Mouse (Mus musculus) CD8-positive naive resting alpha-beta T cell, adult 2 months (primary cell): ENCODE results near the gene Plagl1.
"Not testable (repeated sequence)": the region's sequence is repeated elsewhere in the genome, so short reads cannot be mapped to it uniquely, and the experiment has no call there.

ENCODE experiments used
- DNase-seq, 2 experiments: peaks; one replicate each; pipeline ENCODE4 v3.0.0; 2022; ENCODE audit warnings: low read depth in 2 of 2, low spot score in 2 of 2

Plagl1 gene

DNA sequence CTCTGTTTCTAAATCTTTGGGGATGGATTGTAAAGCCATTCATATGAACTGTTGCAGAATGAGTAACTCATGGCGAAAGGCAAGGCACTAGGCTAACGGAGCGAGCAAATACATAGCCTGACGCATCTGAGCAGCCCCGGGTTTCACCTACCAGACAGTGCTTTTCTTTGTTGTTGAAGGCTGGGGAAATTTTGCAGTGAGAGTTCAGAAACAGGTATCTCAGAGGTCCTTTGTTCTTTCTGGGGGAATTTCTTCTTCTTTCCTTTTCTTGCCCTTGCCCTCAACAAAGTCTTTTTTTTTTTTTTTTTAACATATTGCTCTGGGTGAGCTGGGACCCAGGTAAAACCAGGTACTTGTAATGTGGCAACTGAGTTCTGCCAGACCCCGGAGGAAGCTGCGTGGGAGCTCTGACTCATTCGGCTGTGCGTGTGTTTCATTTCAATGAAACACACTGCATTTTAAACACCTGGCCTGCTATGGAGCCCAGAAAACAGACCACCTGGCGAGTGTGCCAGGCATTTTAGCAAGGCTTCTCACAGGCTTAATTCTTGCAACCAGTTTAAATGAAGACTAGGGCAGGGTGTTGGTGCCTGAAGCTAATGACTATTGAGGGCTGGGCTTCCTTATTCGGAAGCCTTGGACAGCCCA lies at the start of gene Plagl1:
TSS of gene Plagl1 (plus strand) at position 484 of the 648 bp plus-strand sequence.
- DNase-seq: no peak

DNA sequence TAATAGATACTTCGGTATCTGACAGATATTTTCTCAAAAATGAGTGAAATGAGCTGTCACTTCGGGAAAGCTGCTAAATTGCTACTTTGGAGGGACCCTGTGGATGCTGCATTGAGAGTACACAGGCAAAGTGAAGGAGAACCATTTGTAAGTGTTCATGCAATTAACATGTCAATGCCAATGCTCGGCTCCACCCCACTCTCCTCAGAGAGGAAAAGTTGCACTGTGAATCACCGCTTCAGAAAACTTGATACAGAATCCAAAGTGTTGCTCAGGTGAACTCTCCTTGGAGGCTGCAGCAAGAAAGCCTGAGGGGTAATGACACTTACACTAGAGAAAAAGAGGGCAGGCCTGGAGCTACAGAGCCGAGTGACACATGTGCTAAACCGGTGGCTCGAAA lies 46.3 kb upstream of the Plagl1 start:
- DNase-seq: no peak

DNA sequence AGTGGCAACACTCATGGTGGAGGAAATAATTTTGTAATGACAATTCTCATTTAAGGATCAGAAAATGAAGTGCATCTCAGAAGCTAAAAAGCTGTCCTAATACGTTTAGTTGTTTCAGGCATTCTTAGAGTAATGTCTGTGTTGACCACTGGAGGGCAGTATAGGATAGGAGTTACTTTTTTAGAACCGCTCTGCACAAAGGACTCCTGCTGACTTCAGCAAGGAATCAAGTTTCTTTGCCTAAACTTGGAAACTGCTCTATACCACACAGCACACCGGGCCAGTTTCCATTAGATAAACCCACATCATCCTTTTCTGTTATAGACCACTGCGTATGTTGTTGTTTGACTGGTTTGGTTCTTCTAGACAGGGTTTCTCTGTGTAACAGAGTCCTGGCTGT lies 43.7 kb upstream of the Plagl1 start:
- DNase-seq: peak; percentile 44 to 74

DNA sequence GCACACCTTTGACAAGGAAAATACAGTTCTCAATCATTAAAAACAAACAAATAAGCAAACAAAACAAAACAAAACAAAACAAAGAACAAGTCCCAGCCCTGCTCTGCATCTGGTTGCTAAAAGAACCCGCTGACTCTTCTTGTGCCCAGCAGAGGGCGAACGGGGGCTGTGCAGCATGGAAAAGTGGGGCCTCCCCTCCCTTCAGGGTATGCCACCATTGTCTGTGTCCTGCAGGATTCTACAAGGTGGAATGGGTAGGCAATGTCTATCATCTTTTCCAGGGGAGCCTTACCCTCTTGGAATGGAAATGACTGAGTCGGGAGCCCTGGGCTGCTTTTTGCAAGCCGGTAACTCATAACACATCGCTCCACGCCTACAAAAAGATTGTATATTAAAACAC lies 41.8 kb upstream of the Plagl1 start:
- no peak for DNase-seq

DNA sequence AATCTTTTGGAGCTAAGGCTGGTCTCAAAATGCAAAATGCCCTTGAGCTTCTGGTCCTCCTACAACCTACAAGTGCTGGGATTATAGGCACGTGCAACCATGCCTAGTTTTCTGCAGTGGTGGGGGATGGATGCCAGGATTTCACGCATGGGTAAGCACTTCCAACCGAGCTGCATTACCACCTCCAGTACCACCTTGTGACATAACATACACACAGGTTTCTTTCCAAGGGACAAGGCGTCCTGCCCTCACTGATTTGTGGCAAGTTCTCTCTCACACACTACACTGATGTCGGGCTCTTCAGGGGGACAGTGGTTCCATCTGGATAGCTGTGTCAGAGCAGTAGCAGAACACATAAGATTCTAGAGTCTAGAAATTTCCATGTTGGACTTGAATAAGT lies 41.3 kb upstream of the Plagl1 start:
- DNase-seq: no peak

DNA sequence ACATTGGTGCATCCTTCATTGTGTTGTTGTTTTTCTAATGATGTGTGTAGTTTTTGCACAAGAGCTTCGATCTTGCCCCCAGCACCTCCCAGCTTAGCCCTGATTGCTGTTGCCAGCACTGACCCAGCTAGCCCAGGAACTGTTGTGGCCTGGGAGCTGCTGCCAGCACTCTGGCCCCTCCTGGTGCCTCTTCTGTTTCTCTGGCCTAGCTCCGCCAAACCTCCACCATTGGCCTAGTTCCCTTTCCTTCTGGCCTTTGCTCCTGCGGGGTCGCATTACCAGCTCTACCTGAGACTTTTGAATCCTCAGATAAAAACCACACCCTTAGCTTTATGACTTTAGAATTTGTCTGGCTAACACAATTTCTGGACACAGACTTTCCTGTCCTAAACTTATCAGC lies 38.2 kb upstream of the Plagl1 start:
- DNase-seq: no peak

DNA sequence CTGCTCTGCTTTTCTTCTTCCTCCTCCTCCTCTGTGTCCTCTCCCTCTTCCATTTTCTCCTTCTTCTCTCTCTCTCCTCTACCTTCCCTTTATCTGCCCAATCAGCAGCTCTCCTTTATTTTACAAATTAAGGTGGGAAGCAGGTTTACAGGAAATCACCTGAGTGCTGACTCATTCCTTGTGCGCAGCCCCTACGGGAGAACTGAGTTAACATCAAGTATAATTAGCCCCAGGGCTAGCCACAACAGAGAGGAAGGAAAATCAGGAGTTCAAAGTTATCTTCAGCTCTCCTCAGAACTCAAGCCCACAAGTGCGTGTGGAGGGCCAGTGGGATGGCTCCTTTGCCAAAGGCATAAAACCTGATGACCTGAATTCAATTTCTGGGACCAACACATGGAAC lies 36.3 kb upstream of the Plagl1 start:
- DNase-seq: not testable (repeated sequence)

DNA sequence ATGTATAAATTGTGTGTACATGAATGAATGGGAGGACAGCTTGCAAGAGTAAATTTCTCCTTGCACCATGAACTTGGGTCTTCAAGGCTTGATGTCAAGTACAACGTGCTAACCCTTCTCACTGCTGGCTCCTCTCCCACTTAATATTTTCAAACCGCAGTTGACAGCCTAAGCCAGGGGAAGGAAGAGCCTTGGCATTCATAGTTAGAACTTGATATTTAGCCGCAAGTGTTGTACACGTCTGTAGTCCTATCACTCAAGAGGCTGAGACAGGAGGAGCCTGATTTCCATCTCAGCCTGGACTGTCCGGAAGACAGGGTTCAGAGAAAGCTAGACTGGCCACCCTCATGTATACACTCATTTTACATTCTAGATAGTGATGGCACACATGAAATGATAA lies 32.6 kb upstream of the Plagl1 start:
- DNase-seq: no peak

DNA sequence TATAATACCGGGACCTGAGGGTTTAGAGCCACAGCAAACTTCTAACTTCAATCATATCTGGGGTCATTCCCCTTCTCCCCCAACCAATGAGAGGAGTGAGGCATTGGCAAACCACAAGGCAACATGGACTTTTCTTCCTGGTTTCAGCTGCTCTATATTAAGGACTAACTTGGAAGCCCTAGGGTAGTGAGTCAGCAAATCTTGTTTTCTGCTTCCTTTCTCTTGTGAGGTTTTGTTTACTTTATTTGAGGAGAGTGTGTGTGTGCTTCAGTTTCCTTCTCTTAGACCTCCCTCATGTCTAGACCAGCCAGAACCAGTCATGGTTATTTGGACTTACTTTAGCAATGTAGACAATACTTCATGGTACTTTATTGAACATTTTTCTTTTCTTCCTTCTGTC lies 32.1 kb upstream of the Plagl1 start:
- DNase-seq: no peak

DNA sequence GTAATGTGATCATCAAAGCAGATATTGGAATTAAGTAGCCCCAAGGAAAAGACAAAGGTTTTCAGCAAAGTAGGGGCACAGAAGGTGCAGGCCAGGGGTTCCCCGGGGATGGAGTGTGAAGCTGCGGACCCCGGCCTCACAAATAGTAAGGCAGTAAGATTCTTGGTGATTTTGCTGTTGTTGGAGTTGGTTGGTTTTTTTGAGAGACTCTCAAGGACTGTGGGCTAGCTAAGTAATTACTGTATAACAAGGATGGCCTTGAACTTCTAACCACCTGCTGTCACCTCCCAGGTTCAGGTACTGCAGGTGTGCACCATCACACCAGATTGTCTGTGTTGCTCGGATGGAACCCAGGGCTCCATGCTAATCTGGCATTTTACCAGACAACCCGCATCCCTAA lies 30.9 kb upstream of the Plagl1 start:
- DNase-seq: no peak

DNA sequence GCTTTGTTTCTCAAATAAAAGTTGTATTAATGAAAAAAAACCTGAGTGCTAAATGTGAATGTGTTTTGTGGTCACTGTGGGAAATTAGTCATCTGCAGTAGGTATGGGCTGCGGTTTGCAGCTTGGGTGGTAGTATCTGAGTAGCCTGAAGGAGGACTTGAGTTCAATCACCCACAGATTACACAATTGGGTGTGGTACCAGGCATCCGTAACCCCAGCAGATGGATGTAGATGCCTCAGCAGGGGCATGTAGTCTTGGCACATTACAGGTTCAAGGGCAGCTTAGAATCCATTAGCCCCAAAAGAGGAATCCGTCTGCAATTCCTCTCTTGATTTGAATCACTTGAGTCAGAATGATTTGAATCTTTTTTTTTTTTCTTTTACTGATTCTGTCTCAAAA lies 25.0 kb upstream of the Plagl1 start:
- no peak for DNase-seq

DNA sequence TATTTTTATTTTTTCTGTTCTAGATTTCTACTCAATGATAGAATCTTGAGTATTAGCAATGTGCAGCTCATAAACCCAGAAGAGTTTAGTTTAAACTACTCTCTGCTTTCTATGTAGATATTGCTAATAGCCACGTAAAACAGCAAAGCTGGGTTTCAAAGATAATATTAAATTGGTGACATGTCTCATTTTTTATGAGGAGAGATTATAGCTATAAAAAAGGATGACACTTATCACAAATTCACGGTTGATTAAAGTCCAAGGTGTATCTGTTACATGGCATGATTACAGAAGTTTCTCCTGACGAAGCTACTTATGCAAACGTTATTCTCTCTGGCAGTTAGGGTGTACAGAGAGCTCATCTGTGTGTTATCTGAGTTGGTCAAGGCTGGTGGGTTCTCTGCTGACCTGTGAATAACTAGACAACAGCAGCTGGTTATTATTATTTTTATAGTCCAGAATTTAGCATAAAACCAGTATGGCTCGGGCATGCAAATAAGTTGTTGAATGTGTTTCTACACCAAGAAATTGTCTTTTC lies 20.6 kb upstream of the Plagl1 start:
- no peak for DNase-seq

DNA sequence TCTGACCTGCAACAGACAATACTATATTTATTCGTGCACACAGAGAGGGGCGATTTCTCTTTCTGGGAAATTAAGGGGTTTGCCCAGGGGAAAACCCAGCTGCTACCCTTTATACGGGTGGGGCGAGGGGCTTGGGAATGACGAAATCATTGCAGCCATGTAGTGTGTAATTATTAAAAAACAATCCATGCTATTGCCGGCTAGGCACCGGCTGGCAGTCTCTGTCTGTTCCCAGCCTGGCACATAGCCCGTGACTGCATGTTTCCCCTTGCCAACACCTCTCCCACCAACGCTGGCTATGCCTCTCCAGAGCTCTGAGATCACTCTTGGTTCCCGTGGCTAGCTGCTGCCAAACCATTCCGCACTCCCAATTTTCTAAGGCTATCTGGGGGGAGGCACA lies 15.6 kb upstream of the Plagl1 start:
- DNase-seq: no peak

DNA sequence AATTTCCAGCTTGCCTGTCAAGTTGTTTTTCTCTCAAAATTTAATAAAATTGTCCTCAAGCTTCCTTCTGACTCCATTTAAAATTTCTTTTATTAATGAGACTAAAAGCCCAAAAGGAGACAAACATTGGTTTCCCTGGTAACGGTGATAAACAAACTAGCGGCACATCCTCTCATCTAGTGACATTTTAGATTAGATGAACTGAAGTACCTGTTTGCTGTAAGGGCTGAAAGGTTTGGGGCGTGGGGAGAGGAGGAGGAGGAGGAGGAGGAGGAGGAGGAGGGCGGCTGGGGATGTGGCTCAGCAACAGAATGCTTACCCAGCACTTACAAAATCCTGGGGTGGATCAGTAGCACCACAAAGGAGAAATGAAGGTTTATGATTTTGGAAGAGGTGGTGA lies 12.5 kb upstream of the Plagl1 start:
- DNase-seq: no peak

DNA sequence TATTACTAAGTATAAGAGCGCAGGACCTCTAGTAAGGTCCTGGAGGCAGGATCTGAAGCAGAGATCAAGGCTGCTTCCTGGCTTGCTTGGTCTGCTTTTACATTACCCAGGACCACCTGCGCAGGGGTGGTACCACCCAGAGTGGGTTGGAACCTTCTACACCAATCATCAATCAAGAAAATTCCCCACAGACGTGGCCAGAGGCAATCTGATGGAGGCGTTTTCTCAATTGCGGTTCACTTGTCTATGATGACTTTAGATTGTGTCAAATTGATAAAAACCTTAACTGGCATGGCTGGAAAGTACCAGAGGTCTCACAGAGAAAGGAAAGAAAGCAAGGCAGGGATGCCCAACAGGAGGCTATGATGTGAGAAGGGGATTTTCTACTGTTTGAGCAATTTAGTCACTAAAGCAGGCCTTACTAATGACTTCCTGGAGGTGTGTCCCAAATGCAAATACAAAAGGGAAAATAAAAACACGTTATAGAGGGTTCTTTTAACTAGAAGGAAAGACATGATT lies 3.4 kb upstream of the Plagl1 start:
- DNase-seq: no peak

DNA sequence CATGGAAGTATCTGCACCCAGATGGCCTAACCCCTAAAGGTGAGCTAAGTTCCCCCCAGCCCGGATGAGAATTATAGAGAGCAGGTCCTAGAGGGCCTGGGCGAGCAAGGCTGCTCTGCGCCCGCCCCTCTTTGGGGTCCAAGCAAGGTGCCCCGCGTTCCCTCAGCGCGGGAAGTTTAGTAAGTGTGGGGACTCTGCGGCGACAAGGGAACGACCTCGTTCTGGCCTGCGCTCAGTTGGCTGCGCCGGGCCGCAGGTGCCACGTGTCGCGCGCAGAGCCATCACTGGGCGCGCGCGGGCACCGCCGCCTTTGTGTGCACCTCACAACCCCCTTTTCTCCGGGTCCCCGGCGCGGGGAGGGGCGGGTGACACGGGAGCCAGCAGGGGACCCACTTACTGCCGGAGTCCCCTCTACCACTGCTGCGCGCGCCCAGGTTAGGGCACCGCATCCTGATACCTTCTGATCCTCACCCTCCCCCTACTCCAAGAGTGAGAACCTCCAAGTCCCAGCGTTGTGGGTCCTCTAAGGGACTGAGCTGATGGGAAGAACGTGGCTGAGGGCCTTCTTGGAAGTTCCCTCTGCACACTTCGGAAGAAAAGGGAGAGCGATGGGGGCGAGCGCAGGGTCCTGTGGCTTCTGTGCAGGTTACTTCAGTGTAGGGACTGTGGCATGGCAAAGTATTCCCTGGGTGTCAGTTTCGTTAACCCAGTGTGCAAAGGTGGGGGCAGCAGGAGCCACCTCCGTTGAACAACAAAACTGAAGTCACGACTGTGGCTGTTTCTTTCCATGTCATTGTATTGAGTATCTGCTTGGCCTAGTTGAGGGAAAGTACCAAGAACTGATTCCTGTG lies 742 bp downstream of the Plagl1 start:
- no peak for DNase-seq

DNA sequence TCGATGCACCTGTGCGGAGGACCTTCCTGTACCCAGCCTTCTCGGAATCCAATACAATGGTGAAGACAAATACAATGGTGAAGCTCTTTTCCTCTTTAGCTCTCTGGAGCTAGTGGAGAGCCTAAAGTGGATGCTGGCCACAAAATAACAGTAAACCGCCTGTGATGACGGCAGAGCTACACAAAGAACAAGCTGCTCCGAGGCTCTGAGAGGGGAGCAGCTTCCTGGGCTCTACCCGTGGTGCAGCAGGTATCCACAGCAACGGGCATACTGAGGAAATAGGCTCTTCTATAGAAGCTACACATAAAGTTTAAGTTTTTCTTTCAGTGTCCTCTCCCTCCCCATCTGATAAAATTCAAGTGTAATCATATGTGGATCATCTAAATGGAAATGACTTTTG lies 2.1 kb downstream of the Plagl1 start:
- DNase-seq: no peak

DNA sequence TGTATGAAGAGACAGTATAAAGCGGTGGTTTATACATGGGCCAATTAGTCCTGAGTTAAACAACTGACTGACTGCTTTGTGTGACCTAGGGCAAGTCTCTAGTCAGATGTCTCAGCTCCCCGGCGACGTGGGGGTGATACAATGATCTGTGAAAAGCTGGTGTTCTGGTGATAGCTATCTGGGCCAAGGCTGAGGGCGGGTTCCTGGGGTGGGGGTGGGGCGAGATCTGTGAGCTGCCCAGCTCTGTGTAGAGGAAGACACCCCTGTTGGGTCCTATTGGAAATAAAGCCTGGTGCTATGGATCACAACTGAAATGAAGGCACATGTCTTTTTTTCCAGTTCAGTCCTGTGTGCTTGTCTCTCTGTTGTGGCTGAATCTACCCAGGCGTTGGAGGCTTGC lies 3.2 kb downstream of the Plagl1 start:
- DNase-seq: no peak

DNA sequence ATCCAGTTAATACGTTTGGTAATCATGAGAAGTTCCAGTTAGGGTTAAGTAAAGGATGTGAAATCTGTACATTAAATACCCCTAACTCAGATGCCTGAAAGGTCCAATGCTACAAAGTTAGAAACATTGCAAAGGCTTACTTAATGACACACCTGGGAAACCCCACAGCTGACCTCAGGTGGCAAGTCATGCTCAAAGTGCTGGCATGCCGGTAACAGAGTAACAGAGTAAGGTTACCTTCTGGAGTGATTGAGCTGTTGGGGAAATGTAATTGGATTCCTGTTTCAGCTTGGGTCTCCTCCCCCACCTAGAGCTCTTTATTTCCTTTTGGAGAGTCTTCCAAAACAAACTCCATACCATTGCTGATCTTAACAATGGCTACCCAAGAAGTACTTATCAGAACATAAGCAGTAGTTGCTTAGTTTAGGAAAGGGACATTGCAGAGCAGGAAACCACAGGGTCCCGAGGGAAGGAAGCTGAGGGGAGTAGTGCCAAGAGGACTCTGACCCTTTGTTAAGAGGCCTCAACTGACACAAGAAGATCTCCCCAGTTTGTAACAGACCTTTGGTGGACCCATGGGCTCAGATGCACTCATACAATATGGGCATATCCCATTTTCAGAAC lies 4.9 kb downstream of the Plagl1 start:
- DNase-seq: no peak

DNA sequence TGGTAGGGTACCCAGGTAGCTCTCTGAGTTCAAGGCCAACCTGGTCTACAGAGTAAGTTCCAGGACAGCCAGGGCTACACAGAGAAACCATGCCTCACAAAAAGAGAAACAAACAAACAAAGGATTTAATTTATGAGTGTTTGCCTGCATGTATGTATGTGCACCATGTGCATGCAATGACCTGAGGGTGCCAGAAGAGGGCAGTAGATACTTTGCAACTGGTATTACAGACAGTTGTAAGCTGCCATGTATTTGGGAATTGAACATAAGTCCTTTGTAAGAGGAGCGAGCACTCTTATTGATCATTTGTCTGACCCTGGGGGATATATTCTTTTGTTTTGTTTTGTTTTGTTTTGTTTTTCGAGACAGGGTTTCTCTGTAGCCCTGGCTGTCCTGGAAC lies 10.7 kb downstream of the Plagl1 start:
- no peak for DNase-seq

DNA sequence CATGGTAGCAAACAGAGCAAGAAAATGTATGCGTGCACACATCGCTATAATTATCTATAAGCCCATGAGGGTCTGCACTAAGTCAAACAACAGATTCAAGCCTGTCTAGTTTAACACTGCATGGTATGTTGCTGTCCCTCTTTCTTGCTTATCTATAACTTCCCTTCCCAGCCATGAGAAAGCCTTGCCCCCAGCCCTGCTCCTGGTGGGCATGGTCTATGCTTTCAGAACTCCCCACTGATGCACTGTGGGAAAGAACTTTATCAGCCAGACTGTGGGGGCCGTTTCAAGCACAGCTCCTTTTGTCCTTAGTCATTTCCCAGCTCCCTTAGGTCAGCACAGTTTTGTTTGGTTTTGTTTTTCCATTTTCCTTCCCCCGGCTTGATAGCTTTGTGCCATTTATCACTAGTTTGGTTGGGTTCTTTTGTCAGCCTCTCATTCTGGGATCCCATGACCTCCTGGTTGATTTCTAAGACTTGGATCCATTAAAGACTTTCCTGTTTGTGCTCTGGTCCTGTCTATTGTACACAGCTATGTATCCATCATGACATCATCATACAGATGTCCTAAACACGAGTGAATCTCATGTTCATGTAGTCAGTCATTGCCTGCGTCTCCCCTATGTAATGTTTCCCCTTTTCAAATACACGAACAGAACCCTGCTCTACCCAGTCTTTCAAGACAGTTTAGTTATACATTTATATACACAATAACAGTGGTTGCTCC lies 16.7 kb downstream of the Plagl1 start:
- no peak for DNase-seq
